Mouse (Mus musculus) bone marrow macrophage, adult 2 months (primary cell): Measurements from ENCODE around the gene Ppp1cc. TPM values are rescaled to one million over a fixed set of nuclear protein-coding genes. Genes with fewer than 3 reads are reported as not detected.

Experiments
- H3K27ac ChIP-seq: 2 replicates; pipeline ENCODE4 v1.5.1; 2012; ENCODE audit warnings: low read depth, low read length; ENCODE audit not compliant: insufficient read depth
- H3K4me1 ChIP-seq: 2 replicates; pipeline ENCODE4 v1.6.1; 2012; ENCODE audit warnings: low read length; ENCODE audit not compliant: control insufficient read depth, insufficient read depth
- H3K4me3 ChIP-seq: 2 replicates; pipeline ENCODE4 v1.5.1; 2012; ENCODE audit warnings: mild to moderate bottlenecking, low read length, moderate library complexity; ENCODE audit not compliant: insufficient read depth
- CTCF ChIP-seq: IDR thresholded peaks from 2 replicates; pipeline ENCODE4 v1.5.1; 2012; ENCODE audit warnings: low read depth, mild to moderate bottlenecking, low read length, moderate library complexity
- POLR2A ChIP-seq: IDR thresholded peaks from 2 replicates; pipeline ENCODE4 v1.6.1; 2012; ENCODE audit warnings: mild to moderate bottlenecking, low read depth, low read length, borderline replicate concordance
- polyA plus RNA-seq: library from polyadenylated mRNA; stranded (reverse); fragments of >200 nt; gene quantifications from 2 replicates; pipeline ENCODE4 v1.2.4, GENCODE M21; 2012; ENCODE audit not compliant: missing spikeins, insufficient read depth, insufficient read length

Gene Ppp1cc
- polyA plus RNA-seq = 308 and 336 TPM in 2 replicates

GRCm38 (mm10) chr5:122157827-122158381 lies at the start of gene Ppp1cc:
Ppp1cc (plus strand) TSS chr5:122158278.
- H3K4me1 ChIP-seq = peaks cover 41% of the 10 kb centered on the region
- peak within 1 kb of the TSS; percentile 99 for H3K4me3 ChIP-seq
- peak within 1 kb of the TSS; percentile 74 for H3K27ac ChIP-seq
- no peak for TF ChIP-seq POLR2A

GRCm38 (mm10) chr5:122109325-122110060 lies 48.6 kb upstream of the Ppp1cc start:
- TF ChIP-seq POLR2A (no peak), CTCF (no peak; the same call in 1 of the 2 replicates)
- Histone ChIP-seq H3K27ac (peak overlapping the region; percentile 79), H3K4me3 (no peak overlapping the region), H3K4me1 (peaks cover 32% of the 10 kb centered on the region)

- H3K4me3 ChIP-seq = no peak overlapping the region
- TF ChIP-seq POLR2A (no peak), CTCF (no peak)
- H3K4me1 ChIP-seq = peaks cover 30% of the 10 kb centered on the region
- no peak overlapping the region for H3K27ac ChIP-seq
Measured at GRCm38 (mm10) chr5:122110625-122111024, 47.5 kb upstream of the Ppp1cc start.

GRCm38 (mm10) chr5:122111091-122111932 lies 46.8 kb upstream of the Ppp1cc start:
- no peak overlapping the region for H3K4me3 ChIP-seq
- TF ChIP-seq POLR2A = no peak
- TF ChIP-seq CTCF = no peak
- H3K27ac ChIP-seq = no peak overlapping the region
- peaks cover 30% of the 10 kb centered on the region for H3K4me1 ChIP-seq

- H3K4me1 ChIP-seq = peaks cover 30% of the 10 kb centered on the region
- no peak overlapping the region for H3K4me3 ChIP-seq
- no peak overlapping the region for H3K27ac ChIP-seq
- TF ChIP-seq CTCF (no peak), POLR2A (no peak)
Measured at GRCm38 (mm10) chr5:122111933-122112248, 46.2 kb upstream of the Ppp1cc start.

GRCm38 (mm10) chr5:122113450-122113849 lies 44.6 kb upstream of the Ppp1cc start:
- no peak for TF ChIP-seq POLR2A
- no peak for TF ChIP-seq CTCF
- Histone ChIP-seq H3K4me3 (no peak overlapping the region), H3K4me1 (peaks cover 21% of the 10 kb centered on the region), H3K27ac (no peak overlapping the region)

- no peak overlapping the region for H3K27ac ChIP-seq
- H3K4me1 ChIP-seq = peaks cover 17% of the 10 kb centered on the region
- no peak overlapping the region for H3K4me3 ChIP-seq
- TF ChIP-seq CTCF = peak; percentile 94
- TF ChIP-seq POLR2A = no peak
Measured at GRCm38 (mm10) chr5:122114176-122114575, 43.9 kb upstream of the Ppp1cc start.

- Histone ChIP-seq H3K27ac (no peak overlapping the region), H3K4me3 (no peak overlapping the region), H3K4me1 (peaks cover 8% of the 10 kb centered on the region)
- TF ChIP-seq CTCF (no peak), POLR2A (no peak)
Measured at GRCm38 (mm10) chr5:122115266-122115763, 42.8 kb upstream of the Ppp1cc start.

GRCm38 (mm10) chr5:122116243-122116642 lies 41.8 kb upstream of the Ppp1cc start:
- no peak for TF ChIP-seq CTCF
- TF ChIP-seq POLR2A = no peak
- Histone ChIP-seq H3K27ac (no peak overlapping the region), H3K4me3 (no peak overlapping the region), H3K4me1 (no peaks in the 10 kb centered on the region)

GRCm38 (mm10) chr5:122125211-122125760 lies 32.8 kb upstream of the Ppp1cc start:
- H3K4me3 ChIP-seq = no peak overlapping the region

More at GRCm38 (mm10) chr5:122125211-122125760, 32.8 kb upstream of the Ppp1cc start:
- no peak overlapping the region for H3K27ac ChIP-seq
- peaks cover 5% of the 10 kb centered on the region for H3K4me1 ChIP-seq
- TF ChIP-seq CTCF = no peak
